Mouse (Mus musculus): ENCODE results near the gene Zfp874b.

- TF ChIP-seq CTCF (IDR thresholded peaks at IDR 0.05; ENCODE audit: low read depth) (peak; percentile 31; the same call in 1 of the 2 replicates), EP300 (IDR thresholded peaks at IDR 0.05; ENCODE audit: low read depth) (no peak)
These were observed 41.8 kb upstream of the Zfp874b start, which contains the start of the genes Gm26965 and Zfp87 for GRCm38 (mm10) chr13:67525753-67526410.

Data from liver, embryonic 14.5 days (tissue).